Mouse (Mus musculus) spleen, adult 2 months (tissue): ENCODE measurements at regions not wholly inside any gene's neighbourhood (a gene's known extent, or its start where the extent isn't known, plus 50 kb on each side); places are given as distances from the start of the nearest gene placed in this dataset.

ENCODE experiments used
- CTCF ChIP-seq: fragments of 200-500 bp; IDR thresholded peaks from 2 replicates; pipeline ENCODE4 v1.5.1; 2011; ENCODE audit warnings: mild to moderate bottlenecking, inconsistent platforms; ENCODE audit not compliant: insufficient read depth, insufficient read length, insufficient replicate concordance; ENCODE audit errors: extremely low read depth
- POLR2A ChIP-seq: fragments of 200-500 bp; IDR thresholded peaks from 2 replicates; pipeline ENCODE4 v1.6.1; 2011; ENCODE audit warnings: low read depth, low read length, inconsistent platforms

DNA sequence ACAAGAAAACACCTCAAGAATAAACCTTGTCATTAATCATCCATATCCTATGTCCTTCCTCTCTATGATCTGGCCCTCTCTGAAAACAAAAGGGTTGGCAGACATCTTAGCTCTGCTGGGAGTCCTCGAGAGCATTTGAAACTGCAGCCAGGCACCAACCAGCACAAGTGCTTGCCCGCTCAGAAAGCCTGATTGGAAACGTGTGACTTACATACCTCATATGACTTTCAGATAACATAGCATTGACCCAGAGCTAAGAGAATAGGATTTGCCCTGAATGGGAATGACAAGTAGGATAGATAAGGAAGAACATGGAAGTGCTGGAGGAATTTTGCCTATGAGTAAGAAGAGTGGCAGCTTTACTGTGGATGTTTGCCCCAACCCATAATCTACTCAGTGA lies 447.1 kb upstream of the Dab2 start:
- TF ChIP-seq CTCF, result no peak
- TF ChIP-seq POLR2A, result no peak
